Mouse (Mus musculus) small intestine, adult 2 months (tissue): ENCODE results near the gene Ctcf.

ENCODE experiments used
- CTCF ChIP-seq: fragments of 200-500 bp; IDR thresholded peaks from 2 replicates; pipeline ENCODE4 v1.5.1; 2012; ENCODE audit warnings: low read depth, mild to moderate bottlenecking, control low read depth, inconsistent platforms, low read length, moderate library complexity, mixed read lengths; ENCODE audit not compliant: insufficient replicate concordance, insufficient read length; ENCODE audit errors: extremely low read depth
- POLR2A ChIP-seq: fragments of 200-500 bp; IDR thresholded peaks from 2 replicates; pipeline ENCODE4 v1.6.1; 2012; ENCODE audit warnings: low read depth, mild to moderate bottlenecking, control low read depth, inconsistent platforms, low read length, moderate library complexity

GRCm38 (mm10) chr8:105702731-105703415 lies 66.5 kb downstream of the Ctcf start:
- TF ChIP-seq POLR2A = no peak
- TF ChIP-seq CTCF = no peak
